Mouse (Mus musculus): ENCODE data around the gene Agfg2.

Agfg2 gene

GRCm38 (mm10) chr5:137682526-137682925 is 2.0 kb downstream of the Agfg2 start:
- no peak for DNase-seq

GRCm38 (mm10) chr5:137679726-137680125 is 4.8 kb downstream of the Agfg2 start:
- DNase-seq, result no peak

- DNase-seq, result no peak
Measured at GRCm38 (mm10) chr5:137678736-137679135, 5.8 kb downstream of the Agfg2 start.

- DNase-seq, result no peak
Measured at GRCm38 (mm10) chr5:137677859-137678258, 6.7 kb downstream of the Agfg2 start.

- DNase-seq, result no peak
Measured at GRCm38 (mm10) chr5:137674786-137675185, 9.7 kb downstream of the Agfg2 start.

GRCm38 (mm10) chr5:137673015-137673414 is 11.5 kb downstream of the Agfg2 start:
- DNase-seq, result no peak

GRCm38 (mm10) chr5:137672361-137672760 is 12.2 kb downstream of the Agfg2 start:
- DNase-seq, result no peak

GRCm38 (mm10) chr5:137671443-137672240 is 12.9 kb downstream of the Agfg2 start:
- peak; percentile 39 for DNase-seq

- DNase-seq, result no peak
Measured at GRCm38 (mm10) chr5:137670240-137670639, 14.3 kb downstream of the Agfg2 start.

GRCm38 (mm10) chr5:137668971-137669370 is 15.6 kb downstream of the Agfg2 start:
- no peak for DNase-seq

GRCm38 (mm10) chr5:137663057-137663456 is 21.5 kb downstream of the Agfg2 start:
- no peak for DNase-seq

- DNase-seq, result no peak
Measured at GRCm38 (mm10) chr5:137660064-137660688, 24.4 kb downstream of the Agfg2 start.

GRCm38 (mm10) chr5:137656977-137657376 is 27.5 kb downstream of the Agfg2 start:
- peak; percentile 87 for DNase-seq

GRCm38 (mm10) chr5:137654746-137655145 is 29.8 kb downstream of the Agfg2 start:
- DNase-seq, result no peak

- no peak for DNase-seq
Measured at GRCm38 (mm10) chr5:137653366-137653765, 31.2 kb downstream of the Agfg2 start.

- peak; percentile 81 for DNase-seq
Measured at GRCm38 (mm10) chr5:137652474-137652873, 32.1 kb downstream of the Agfg2 start.

- no peak for DNase-seq
Measured at GRCm38 (mm10) chr5:137649669-137650571, 34.6 kb downstream of the Agfg2 start.

GRCm38 (mm10) chr5:137649251-137649650 is 35.3 kb downstream of the Agfg2 start:
- no peak for DNase-seq

GRCm38 (mm10) chr5:137647827-137648601 is 36.5 kb downstream of the Agfg2 start:
- no peak for DNase-seq

- DNase-seq, result peak; percentile 41
Measured at GRCm38 (mm10) chr5:137645652-137646091, 38.9 kb downstream of the Agfg2 start, which contains the start of gene Irs3. TSS of gene Irs3 (minus strand) at chr5:137645714.

- DNase-seq, result peak; percentile 45
Measured at GRCm38 (mm10) chr5:137645091-137645651, 39.4 kb downstream of the Agfg2 start.

GRCm38 (mm10) chr5:137644484-137644883 is 40.0 kb downstream of the Agfg2 start:
- DNase-seq, result no peak
